Mouse (Mus musculus): ENCODE results near the gene Gal3st4. TPM values are rescaled to one million over a fixed set of nuclear protein-coding genes. Genes with fewer than 3 reads are reported as not detected.
A peak's percentile ranks its signal among the peaks of the same experiment; 100 is the strongest.

Gal3st4 gene
- 0.62 TPM for polyA plus RNA-seq (2021)

DNA sequence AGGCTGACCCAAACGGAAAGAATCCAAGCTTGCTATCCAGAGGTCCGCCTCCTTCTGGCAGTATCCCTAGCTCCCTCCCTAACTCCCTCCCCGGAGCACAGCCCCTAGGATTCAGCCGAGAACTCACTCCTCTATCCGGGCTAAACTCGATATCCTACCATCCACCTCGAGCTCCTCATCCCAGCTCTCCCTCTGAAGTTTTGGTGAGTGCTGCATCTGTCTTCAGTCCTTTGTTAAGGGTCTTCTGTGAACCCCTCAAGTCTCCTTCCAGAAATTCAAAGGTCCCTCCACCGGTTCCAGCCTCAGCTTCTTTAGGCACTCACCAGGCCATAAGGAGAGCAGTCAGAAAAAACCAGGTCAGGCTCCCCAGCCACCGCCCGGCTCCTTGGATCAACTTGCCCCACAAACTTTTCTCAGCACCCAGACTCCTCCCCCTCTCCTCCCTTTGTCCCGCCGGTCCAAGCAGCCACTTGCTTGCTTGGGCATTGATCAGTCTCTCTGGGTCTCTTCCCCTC lies at the start of gene Gal3st4:
Gene Gal3st4 (minus strand): TSS at position 432 of the 515 bp plus-strand sequence.
- ATAC-seq, result peak; percentile 44
- in situ Hi-C loops (cut with MboI; ENCODE audit: low pct_unique_long_range_greater_than_20kb), result no loop called here
- no peak for DNase-seq (ENCODE audit: low read depth, low spot score)
- no peak for TF ChIP-seq CTCF (IDR thresholded peaks at IDR 0.05)
- H3K27me3 ChIP-seq, result no peaks in the 10 kb centered on the region
- CTCF ChIA-PET, result interaction anchor here (1.1 to 1.4 kb wide), 2 partner anchors 15 to 16 kb away, joined by 3 to 4 read pairs; no protein-coding TSS in a partner anchor
- POLR2A ChIA-PET, result interaction anchor here (2.5 kb wide), 1 partner anchor 9 kb away, joined by 10 read pairs; the partner anchor contains the start of gene BC037034

- no peak for TF ChIP-seq CTCF (IDR thresholded peaks at IDR 0.05)
- no peak for ATAC-seq
These were observed 40.2 kb upstream of the Gal3st4 start for GRCm38 (mm10) chr5:138312795-138313194.

DNA sequence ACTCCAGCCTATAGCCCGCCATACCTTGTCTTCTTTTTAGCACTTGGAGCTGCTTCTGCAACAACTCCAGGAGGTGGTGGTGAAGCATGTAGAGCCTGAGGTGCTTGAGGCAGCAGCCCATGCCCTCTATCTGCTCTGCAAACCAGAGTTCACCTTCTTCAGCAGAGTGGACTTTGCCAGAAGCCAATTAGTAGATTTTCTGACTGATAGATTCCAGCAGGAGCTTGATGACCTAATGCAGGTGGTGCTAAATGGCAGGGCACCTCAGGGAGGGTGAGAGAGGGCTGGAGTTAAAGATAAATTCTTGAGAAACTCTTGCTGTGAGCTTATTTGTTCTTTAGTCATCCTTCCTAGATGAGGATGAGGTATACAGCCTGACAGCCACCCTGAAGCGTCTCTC lies 27.0 kb upstream of the Gal3st4 start:
- POLR2A ChIA-PET, result no interaction called here

More at GRCm38 (mm10) chr5:138312795-138313194, 40.2 kb upstream of the Gal3st4 start:
- peaks cover 4% of the 10 kb centered on the region for H3K27me3 ChIP-seq
- ChIA-PET CTCF (interaction anchor here (1.2 kb wide), 1 partner anchor 62 kb away, joined by 3 read pairs; no protein-coding TSS in a partner anchor), POLR2A (no interaction called here)
- DNase-seq (ENCODE audit: low read depth, low spot score), result no peak
- in situ Hi-C loops (cut with MboI; ENCODE audit: low pct_unique_long_range_greater_than_20kb), result no loop called here

GRCm38 (mm10) chr5:138294158-138294557 lies 21.5 kb upstream of the Gal3st4 start:
- no peak for DNase-seq (ENCODE audit: low read depth, low spot score)
- in situ Hi-C loops (cut with MboI; ENCODE audit: low pct_unique_long_range_greater_than_20kb), result no loop called here
- H3K27me3 ChIP-seq, result peaks cover 13% of the 10 kb centered on the region
- ChIA-PET CTCF (no interaction called here), POLR2A (no interaction called here)
- ATAC-seq, result no peak
- no peak for TF ChIP-seq CTCF (IDR thresholded peaks at IDR 0.05)

More for the DNA sequence above, 27.0 kb upstream of the Gal3st4 start:
- ATAC-seq (no peak), DNase-seq (ENCODE audit: low read depth, low spot score) (no peak)
- CTCF ChIA-PET, result no interaction called here
- H3K27me3 ChIP-seq, result peaks cover 9% of the 10 kb centered on the region
- TF ChIP-seq CTCF (IDR thresholded peaks at IDR 0.05), result no peak
- in situ Hi-C loops (cut with MboI; ENCODE audit: low pct_unique_long_range_greater_than_20kb), result no loop called here

DNA sequence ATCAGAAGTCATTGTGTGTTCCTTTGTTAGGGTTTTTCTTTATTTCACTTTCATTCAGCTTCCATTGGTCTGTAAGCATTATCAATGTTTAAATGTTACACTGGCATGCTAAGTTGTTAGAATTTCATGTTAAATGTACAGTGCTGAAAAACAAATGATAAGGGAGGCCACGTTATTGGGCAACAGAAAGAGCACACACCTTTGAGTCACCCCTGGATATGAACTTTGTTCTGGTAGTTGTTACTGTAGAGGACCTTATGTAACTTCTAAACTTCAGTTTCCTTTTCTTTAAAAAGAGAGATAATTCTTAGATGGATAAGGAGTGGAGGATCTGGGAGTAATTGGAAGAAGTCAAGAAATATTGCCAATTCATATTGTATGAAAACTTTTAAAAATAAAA lies 19.0 kb upstream of the Gal3st4 start:
- ChIA-PET POLR2A (no interaction called here), CTCF (no interaction called here)
- in situ Hi-C loops (cut with MboI; ENCODE audit: low pct_unique_long_range_greater_than_20kb), result no loop called here
- ATAC-seq (no peak), DNase-seq (ENCODE audit: low read depth, low spot score) (no peak)
- H3K27me3 ChIP-seq, result peaks cover 13% of the 10 kb centered on the region
- TF ChIP-seq CTCF (IDR thresholded peaks at IDR 0.05), result no peak

GRCm38 (mm10) chr5:138287861-138288260 lies 15.2 kb upstream of the Gal3st4 start:
- DNase-seq (ENCODE audit: low read depth, low spot score), result no peak
- ChIA-PET CTCF (interaction anchor here (1.7 kb wide), 1 partner anchor 15 kb away, joined by 4 read pairs; the partner anchor contains the start of gene Gal3st4), POLR2A (no interaction called here)

DNA sequence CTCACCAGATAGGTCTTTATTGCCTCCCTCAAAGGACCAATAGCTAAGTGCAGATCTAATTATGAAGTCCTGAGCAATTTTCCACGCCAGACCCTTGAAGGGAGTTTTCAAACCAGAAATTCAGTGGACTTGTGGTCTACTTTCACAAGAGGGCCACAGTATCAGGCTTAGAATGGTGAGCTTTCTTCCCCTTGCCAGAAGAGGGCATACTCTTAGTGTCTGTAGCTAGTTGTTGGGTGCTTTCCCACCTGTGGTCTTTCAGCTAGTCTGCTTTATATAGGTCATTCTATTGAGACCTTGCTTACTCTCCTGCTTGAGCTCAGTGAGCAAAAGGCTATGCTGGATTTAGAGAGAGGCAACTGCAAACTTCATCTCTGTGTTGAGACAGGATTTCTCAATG lies 10.9 kb upstream of the Gal3st4 start:
- ChIA-PET CTCF (interaction anchor here (0.9 kb wide), 2 partner anchors 14 to 374 kb away, joined by 3 to 4 read pairs; no protein-coding TSS in a partner anchor), POLR2A (no interaction called here)
- in situ Hi-C loops (cut with MboI; ENCODE audit: low pct_unique_long_range_greater_than_20kb), result loop anchor here (10.0 kb wide), 1 partner anchor 161 kb away; the partner anchor contains the start of gene Zfp157
- H3K27me3 ChIP-seq, result peaks cover 9% of the 10 kb centered on the region
- no peak for ATAC-seq
- no peak for DNase-seq (ENCODE audit: low read depth, low spot score)
- TF ChIP-seq CTCF (IDR thresholded peaks at IDR 0.05), result no peak

More at GRCm38 (mm10) chr5:138287861-138288260, 15.2 kb upstream of the Gal3st4 start:
- in situ Hi-C loops (cut with MboI; ENCODE audit: low pct_unique_long_range_greater_than_20kb), result loop anchor here (10.0 kb wide), 1 partner anchor 157 kb away; the partner anchor contains the start of gene Zfp157
- peaks cover 2% of the 10 kb centered on the region for H3K27me3 ChIP-seq
- TF ChIP-seq CTCF (IDR thresholded peaks at IDR 0.05), result peak; percentile 59
- no peak for ATAC-seq

- H3K27me3 ChIP-seq, result peaks cover 9% of the 10 kb centered on the region
- ChIA-PET POLR2A (no interaction called here), CTCF (no interaction called here)
- ATAC-seq (no peak), DNase-seq (ENCODE audit: low read depth, low spot score) (no peak)
- no peak for TF ChIP-seq CTCF (IDR thresholded peaks at IDR 0.05)
- in situ Hi-C loops (cut with MboI; ENCODE audit: low pct_unique_long_range_greater_than_20kb), result loop anchor here (10.0 kb wide), 1 partner anchor 163 kb away; the partner anchor contains the start of gene Zfp157
These were observed 9.2 kb upstream of the Gal3st4 start for GRCm38 (mm10) chr5:138281798-138282197.

DNA sequence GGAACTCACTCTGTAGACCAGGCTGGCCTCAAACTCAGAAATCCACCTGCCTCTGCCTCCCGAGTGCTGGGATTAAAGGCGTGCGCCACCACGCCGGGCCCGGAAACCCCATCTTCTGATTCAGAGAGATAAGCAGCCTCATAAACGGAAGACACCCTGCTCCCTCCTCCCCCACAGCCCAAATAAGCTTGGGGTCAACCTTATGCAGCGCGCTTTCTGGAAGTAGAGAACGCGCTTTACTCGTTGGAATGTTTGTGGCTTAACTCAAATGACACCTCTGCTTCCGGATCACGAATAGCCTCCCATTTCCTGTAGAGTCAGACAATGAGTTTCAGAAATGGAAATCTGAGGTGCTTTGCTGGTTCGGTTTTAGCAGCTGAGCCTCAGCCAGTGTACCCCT lies 8.2 kb upstream of the Gal3st4 start:
- no peak for TF ChIP-seq CTCF (IDR thresholded peaks at IDR 0.05)
- peaks cover 9% of the 10 kb centered on the region for H3K27me3 ChIP-seq
- DNase-seq (ENCODE audit: low read depth, low spot score) (no peak), ATAC-seq (no peak)
- in situ Hi-C loops (cut with MboI; ENCODE audit: low pct_unique_long_range_greater_than_20kb), result loop anchor here (10.0 kb wide), 1 partner anchor 164 kb away; the partner anchor contains the start of gene Zfp157
- ChIA-PET POLR2A (interaction anchor here (0.6 kb wide), 1 partner anchor 509 kb away, joined by 3 read pairs; no protein-coding TSS in a partner anchor), CTCF (no interaction called here)

DNA sequence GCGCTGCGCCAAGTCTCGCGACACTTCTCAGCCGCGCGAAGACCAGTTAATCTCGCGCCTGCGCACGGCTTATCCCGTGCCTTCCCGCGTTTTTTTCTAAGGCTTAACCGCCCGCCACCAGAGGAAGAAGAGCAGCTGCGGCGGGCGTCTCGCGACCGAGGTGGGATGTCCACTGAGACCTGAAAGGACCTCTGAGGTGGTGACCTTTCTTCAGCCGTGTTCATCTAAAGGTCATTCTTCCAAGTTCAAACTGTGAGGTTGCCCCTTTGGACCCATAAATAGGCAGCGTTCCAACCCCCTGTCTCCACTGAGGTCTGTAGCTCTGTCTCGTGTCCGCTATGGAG lies 7.8 kb upstream of the Gal3st4 start:
- in situ Hi-C loops (cut with MboI; ENCODE audit: low pct_unique_long_range_greater_than_20kb), result loop anchor here (10.0 kb wide), 1 partner anchor 164 kb away; the partner anchor contains the start of gene Zfp157
- H3K27me3 ChIP-seq, result peaks cover 9% of the 10 kb centered on the region
- no peak for TF ChIP-seq CTCF (IDR thresholded peaks at IDR 0.05)
- ATAC-seq (no peak), DNase-seq (ENCODE audit: low read depth, low spot score) (no peak)
- CTCF ChIA-PET, result no interaction called here
- POLR2A ChIA-PET, result interaction anchor here (0.6 kb wide), 1 partner anchor 510 kb away, joined by 3 read pairs; no protein-coding TSS in a partner anchor

All from Patski (cell line).